8 mouse cellular contexts compared by ENCODE assay signal in the genomic region with DNA sequence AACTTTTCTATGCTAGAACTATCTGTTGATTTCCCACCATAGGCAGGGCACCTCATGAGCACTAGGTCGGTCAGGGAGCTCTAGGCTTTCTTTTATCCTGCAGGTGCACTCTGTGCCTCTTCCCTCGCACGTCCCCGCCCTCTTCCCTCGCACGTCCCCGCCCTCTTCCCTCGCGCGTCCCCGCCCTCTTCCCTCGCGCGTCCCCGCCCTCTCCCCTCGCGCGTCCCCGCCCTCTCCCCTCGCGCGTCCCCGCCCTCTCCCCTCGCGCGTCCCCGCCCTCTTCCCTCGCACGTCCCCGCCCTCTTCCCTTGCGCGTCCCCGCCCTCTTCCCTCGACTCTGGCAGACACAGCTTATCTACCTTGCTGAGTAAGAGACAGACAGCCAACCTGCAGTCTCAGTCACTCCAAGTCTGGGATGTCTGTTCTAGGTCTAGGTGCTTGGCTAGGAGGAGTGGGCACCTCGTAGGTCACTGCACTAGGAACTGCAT. TPM values are rescaled to one million over a fixed set of nuclear protein-coding genes. Genes with fewer than 3 reads are reported as not detected.
DNase-seq lines count a peak whose midpoint lies in the region; ATAC-seq and TF ChIP-seq lines count a peak whose summit lies in the region.

No protein-coding gene starts in this region.

- peaks cover 2% of the 10 kb centered on the region for H3K4me1 ChIP-seq in heart, adult 2 months (ENCODE audit: control insufficient read depth, insufficient read depth, low read length)
- 0 out of 2 replicates have a peak, but pooled peaks cover 3% of the 10 kb centered on the region for H3K4me1 ChIP-seq in lung, postnatal 0 days (ENCODE audit: insufficient read depth, low read depth, low read length)

- DNase-seq in cerebellum, adult 18-20 months = peak; percentile 9 to 11
- DNase-seq in cerebellum, adult 9-11 months = no peak
- DNase-seq in embryo, embryonic 10 days (ENCODE audit: low spot score) = peak; percentile 67
- peak; percentile 59 to 64 for DNase-seq in heart, adult 2 months
- peak; percentile 45 to 48 for DNase-seq in kidney, adult 8-10 months
- DNase-seq in lung, postnatal 0 days (ENCODE audit: low spot score) = peak; percentile 82
- peak; percentile 82 for DNase-seq in retina, postnatal 1 day
- no peak for DNase-seq in left cerebral cortex, adult 8-10 months (ENCODE audit: low spot score in 2 of 2)

- 4% methylated on average over 33 of the region's 35 CpGs for WGBS in heart, adult 2 months
- 2% methylated on average over 24 of the region's 35 CpGs for WGBS in lung, postnatal 0 days

- H3K36me3 ChIP-seq in heart, adult 2 months (ENCODE audit: control insufficient read depth, insufficient read depth, low read length) = peaks cover 2% of the 10 kb centered on the region; the same call in 1 of the 2 replicates
- peaks cover 47% of the 10 kb centered on the region for H3K36me3 ChIP-seq in lung, postnatal 0 days (ENCODE audit: insufficient read depth, low read length)

- no peak overlapping the region for H3K27ac ChIP-seq in heart, adult 2 months
- no peak overlapping the region for H3K27ac ChIP-seq in lung, postnatal 0 days (ENCODE audit: low read length)

- TF ChIP-seq EP300 in heart, adult 2 months (IDR thresholded peaks at IDR 0.05; ENCODE audit: insufficient read depth, low read depth, low read length) = no peak
- no peak for TF ChIP-seq EP300 in lung, postnatal 0 days (IDR thresholded peaks at IDR 0.05)

- no peak overlapping the region for H3K9ac ChIP-seq in heart, adult 2 months (ENCODE audit: low read depth, low read length)
- H3K9ac ChIP-seq in lung, postnatal 0 days (replicated peaks; ENCODE audit: low read depth) = no peak overlapping the region

- no peaks in the 10 kb centered on the region for H3K9me3 ChIP-seq in lung, postnatal 0 days (ENCODE audit: low read length)

- H3K27me3 ChIP-seq in heart, adult 2 months (ENCODE audit: control insufficient read depth, insufficient read depth, low read length) = no peaks in the 10 kb centered on the region
- H3K27me3 ChIP-seq in lung, postnatal 0 days (replicated peaks; ENCODE audit: insufficient read depth, low read length) = no peaks in the 10 kb centered on the region

- H3K4me2 ChIP-seq in lung, postnatal 0 days (replicated peaks; ENCODE audit: low read depth, low read length) = peak overlapping the region; percentile 20

- no peak overlapping the region for H3K4me3 ChIP-seq in heart, adult 2 months
- H3K4me3 ChIP-seq in lung, postnatal 0 days (ENCODE audit: low read depth, low read length) = no peak overlapping the region

- no peak for TF ChIP-seq CTCF in heart, adult 2 months (IDR thresholded peaks at IDR 0.05)
- no peak for TF ChIP-seq CTCF in lung, postnatal 0 days (IDR thresholded peaks at IDR 0.05)

- intact Hi-C loops in heart, adult 2 months (cut with DNase I) = no loop called here

- H3K79me2 ChIP-seq in heart, adult 2 months (replicated peaks; ENCODE audit: control insufficient read depth, insufficient read depth, low read length) = no peaks in the 10 kb centered on the region

- no peak for TF ChIP-seq POLR2A in heart, adult 2 months (IDR thresholded peaks at IDR 0.05; ENCODE audit: insufficient read depth, low read depth, low read length)

- peak; percentile 83 for ATAC-seq in lung, postnatal 0 days

RNA-seq across cellular contexts. Expression of a gene that starts 35.8 kb away (rescaled TPM):
- 10 to 100 TPM; 12.0 to 13.1 TPM for total RNA-seq in heart, adult 2 months (2021)
- 10.4 and 19.2 TPM in 2 replicates for polyA plus RNA-seq in heart, adult 2 months (2012; rRNA removed)
- polyA plus RNA-seq in lung, postnatal 0 days (2015; fragmentation: Nextera tagmentation; extraction: Ambion mirVana) = 8.2 and 9.7 TPM in 2 replicates
- 1 to 10 TPM; 4.5 to 5.7 (median 5.5) TPM for total RNA-seq in left cerebral cortex, adult 8-10 months (2022)

Comparison
In these comparisons a context has a peak if more than half of its experiments do, and no peak if none do; other contexts are left out.
1. DNase-seq: peak in cerebellum, adult 18-20 months (2 of 2), embryo, embryonic 10 days (single experiment), heart, adult 2 months (2 of 2), kidney, adult 8-10 months (2 of 2), lung, postnatal 0 days (single experiment) and retina, postnatal 1 day (single experiment); none in cerebellum, adult 9-11 months (single experiment) and left cerebral cortex, adult 8-10 months (0 of 2).